8 mouse cellular contexts compared by ENCODE assay signal in genomic region chr15:79261757-79262156, GRCm38 (mm10). TPM values are rescaled to one million over a fixed set of nuclear protein-coding genes. Genes with fewer than 3 reads are reported as not detected.
A peak's percentile ranks its signal among the peaks of the same experiment; 100 is the strongest.
DNase-seq lines count a peak whose midpoint lies in the region; ATAC-seq and TF ChIP-seq lines count a peak whose summit lies in the region.

No protein-coding gene starts in this region.

- TF ChIP-seq CTCF in kidney, postnatal 0 days (IDR thresholded peaks at IDR 0.05; ENCODE audit: low read depth): peak; percentile 18; the same call in 1 of the 2 replicates
- peak; percentile 34 for TF ChIP-seq CTCF in hindbrain, postnatal 0 days (IDR thresholded peaks at IDR 0.05; ENCODE audit: low read depth)

- H3K36me3 ChIP-seq in kidney, postnatal 0 days (ENCODE audit: insufficient read depth, low read length): no peaks in the 10 kb centered on the region
- no peaks in the 10 kb centered on the region for H3K36me3 ChIP-seq in embryonic facial prominence, embryonic 10.5 days (replicated peaks)
- H3K36me3 ChIP-seq in hindbrain, postnatal 0 days (ENCODE audit: insufficient read depth, low read length): no peaks in the 10 kb centered on the region

- no peak for ATAC-seq in kidney, postnatal 0 days (replicated peaks; ENCODE audit: low FRiP score, low read depth)
- peak; percentile 50 for ATAC-seq in hindbrain, postnatal 0 days

- 0% methylated on average over 18 of the region's 28 CpGs for WGBS in kidney, postnatal 0 days
- under 1% methylated on average over 27 of the region's 28 CpGs for WGBS in embryonic facial prominence, embryonic 10.5 days
- WGBS in hindbrain, postnatal 0 days: under 1% methylated on average over 20 of the region's 28 CpGs

- no peak overlapping the region for H3K27ac ChIP-seq in kidney, postnatal 0 days
- H3K27ac ChIP-seq in embryonic facial prominence, embryonic 10.5 days (replicated peaks): peak overlapping the region; percentile 82
- H3K27ac ChIP-seq in hindbrain, postnatal 0 days: no peak overlapping the region

- H3K4me3 ChIP-seq in kidney, postnatal 0 days (replicated peaks; ENCODE audit: low read depth, low read length): peak overlapping the region; percentile 45
- H3K4me3 ChIP-seq in embryonic facial prominence, embryonic 10.5 days: peak overlapping the region; percentile 76
- H3K4me3 ChIP-seq in hindbrain, postnatal 0 days (ENCODE audit: low read length): peak overlapping the region; percentile 57

- no peaks in the 10 kb centered on the region for H3K27me3 ChIP-seq in kidney, postnatal 0 days (ENCODE audit: insufficient read depth, low read length)
- H3K27me3 ChIP-seq in embryonic facial prominence, embryonic 10.5 days (replicated peaks; ENCODE audit: low read depth, poor library complexity, severe bottlenecking): peaks cover 86% of the 10 kb centered on the region
- H3K27me3 ChIP-seq in hindbrain, postnatal 0 days (ENCODE audit: insufficient read depth, low read length): peaks cover 7% of the 10 kb centered on the region

- no peaks in the 10 kb centered on the region for H3K9me3 ChIP-seq in kidney, postnatal 0 days (replicated peaks; ENCODE audit: low read length)
- H3K9me3 ChIP-seq in embryonic facial prominence, embryonic 10.5 days: no peaks in the 10 kb centered on the region
- no peaks in the 10 kb centered on the region for H3K9me3 ChIP-seq in hindbrain, postnatal 0 days (ENCODE audit: low read length)

- no peak for DNase-seq in kidney, postnatal 0 days (ENCODE audit: low spot score)
- no peak for DNase-seq in kidney, adult 11 months
- DNase-seq in embryonic facial prominence, embryonic 10.5 days (ENCODE audit: low spot score): peak; percentile 60
- DNase-seq in hindbrain, postnatal 0 days (ENCODE audit: low spot score): peak; percentile 48
- peak; percentile 51 for DNase-seq in neural tube, embryonic 10.5 days (ENCODE audit: extremely low spot score, low spot score)
- no peak for DNase-seq in gastrocnemius, adult 8-10 months (ENCODE audit: low spot score in 2 of 2)
- DNase-seq in frontal cortex, postnatal 36 days (ENCODE audit: low spot score in 2 of 2): no peak
- no peak for DNase-seq in right cerebral cortex, postnatal 4 days

- H3K9ac ChIP-seq in kidney, postnatal 0 days (ENCODE audit: low read depth, low read length): peak overlapping the region; percentile 64
- peak overlapping the region; percentile 77 for H3K9ac ChIP-seq in hindbrain, postnatal 0 days (replicated peaks; ENCODE audit: low read length)

- no peaks in the 10 kb centered on the region; the same call in 1 of the 2 replicates for H3K4me1 ChIP-seq in kidney, postnatal 0 days (replicated peaks; ENCODE audit: insufficient read depth, low read length)
- peaks cover 47% of the 10 kb centered on the region for H3K4me1 ChIP-seq in embryonic facial prominence, embryonic 10.5 days
- peaks cover 12% of the 10 kb centered on the region; the same call in 1 of the 2 replicates for H3K4me1 ChIP-seq in hindbrain, postnatal 0 days (ENCODE audit: insufficient read depth, low read length)

- H3K4me2 ChIP-seq in kidney, postnatal 0 days (ENCODE audit: low read length): peak overlapping the region; percentile 98
- peak overlapping the region; percentile 98 for H3K4me2 ChIP-seq in hindbrain, postnatal 0 days (ENCODE audit: low read depth, low read length)

RNA-seq across cellular contexts. Expression of gene Slc16a8, which starts 7.2 kb away (rescaled TPM):
- polyA plus RNA-seq in kidney, postnatal 0 days (2015; fragmentation: Nextera tagmentation; extraction: Ambion mirVana): 0.23 TPM in 1 of 2 replicates, not detected in the other
- polyA plus RNA-seq in embryonic facial prominence, embryonic 10.5 days (2016; fragmentation: Nextera tagmentation; extraction: Ambion mirVana): 0.16 and 0.34 TPM in 2 replicates
- total RNA-seq in hindbrain, postnatal 0 days (2014; rRNA removed): 1.0 and 2.0 TPM in 2 replicates
- 3.1 and 3.7 TPM in 2 replicates for polyA plus RNA-seq in hindbrain, postnatal 0 days (2015; fragmentation: Nextera tagmentation; extraction: Ambion mirVana)
- under 1 TPM; 0.15 to 0.85 (median 0.16) TPM for total RNA-seq in gastrocnemius, adult 8-10 months (2022)

RNA-seq across cellular contexts. Expression of gene Baiap2l2, which starts 23.6 kb away (rescaled TPM):
- 23.9 and 25.0 TPM in 2 replicates for polyA plus RNA-seq in kidney, postnatal 0 days (2015; fragmentation: Nextera tagmentation; extraction: Ambion mirVana)
- 2.5 and 6.0 TPM in 2 replicates for polyA plus RNA-seq in embryonic facial prominence, embryonic 10.5 days (2016; fragmentation: Nextera tagmentation; extraction: Ambion mirVana)
- total RNA-seq in hindbrain, postnatal 0 days (2014; rRNA removed): 1.7 and 2.3 TPM in 2 replicates
- polyA plus RNA-seq in hindbrain, postnatal 0 days (2015; fragmentation: Nextera tagmentation; extraction: Ambion mirVana): 6.5 and 6.8 TPM in 2 replicates
- 1 to 10 TPM; 2.6 to 6.1 (median 3.5) TPM for total RNA-seq in gastrocnemius, adult 8-10 months (2022)

RNA-seq across cellular contexts. Expression of gene Gm49486, which starts 32.6 kb away (rescaled TPM):
- 0.33 and 0.42 TPM in 2 replicates for polyA plus RNA-seq in kidney, postnatal 0 days (2015; fragmentation: Nextera tagmentation; extraction: Ambion mirVana)
- 0.29 and 0.35 TPM in 2 replicates for polyA plus RNA-seq in embryonic facial prominence, embryonic 10.5 days (2016; fragmentation: Nextera tagmentation; extraction: Ambion mirVana)
- total RNA-seq in hindbrain, postnatal 0 days (2014; rRNA removed): 0.61 and 1.7 TPM in 2 replicates
- polyA plus RNA-seq in hindbrain, postnatal 0 days (2015; fragmentation: Nextera tagmentation; extraction: Ambion mirVana): 1.5 and 2.1 TPM in 2 replicates
- under 1 TPM; 0.24 to 0.72 (median 0.36) TPM for total RNA-seq in gastrocnemius, adult 8-10 months (2022)

RNA-seq across cellular contexts. Expression of gene Pick1, which starts 32.8 kb away (rescaled TPM):
- 31.8 and 35.6 TPM in 2 replicates for polyA plus RNA-seq in kidney, postnatal 0 days (2015; fragmentation: Nextera tagmentation; extraction: Ambion mirVana)
- 45.6 and 50.1 TPM in 2 replicates for polyA plus RNA-seq in embryonic facial prominence, embryonic 10.5 days (2016; fragmentation: Nextera tagmentation; extraction: Ambion mirVana)
- 59.4 and 68.0 TPM in 2 replicates for total RNA-seq in hindbrain, postnatal 0 days (2014; rRNA removed)
- polyA plus RNA-seq in hindbrain, postnatal 0 days (2015; fragmentation: Nextera tagmentation; extraction: Ambion mirVana): 67.7 and 70.0 TPM in 2 replicates
- 10 to 100 TPM; 30.0 to 34.8 (median 32.4) TPM for total RNA-seq in gastrocnemius, adult 8-10 months (2022)

Comparison
In these comparisons a context has a peak if more than half of its experiments do, and no peak if none do; other contexts are left out.
1. DNase-seq: peak in embryonic facial prominence, embryonic 10.5 days (single experiment), hindbrain, postnatal 0 days (single experiment) and neural tube, embryonic 10.5 days (single experiment); none in kidney, postnatal 0 days (single experiment), kidney, adult 11 months (single experiment), gastrocnemius, adult 8-10 months (0 of 2), frontal cortex, postnatal 36 days (0 of 2) and right cerebral cortex, postnatal 4 days (single experiment).
2. Peak in every context shown above with its lines, with median percentiles within 50 percentile points of each other: H3K4me3 ChIP-seq.